Mouse (Mus musculus): ENCODE measurements around the gene Hmg20a. TPM values are rescaled to one million over a fixed set of nuclear protein-coding genes. Genes with fewer than 3 reads are reported as not detected.

Gene Hmg20a
- polyA plus RNA-seq, 1 experiment from 2014 or later = 60.9 TPM

DNA sequence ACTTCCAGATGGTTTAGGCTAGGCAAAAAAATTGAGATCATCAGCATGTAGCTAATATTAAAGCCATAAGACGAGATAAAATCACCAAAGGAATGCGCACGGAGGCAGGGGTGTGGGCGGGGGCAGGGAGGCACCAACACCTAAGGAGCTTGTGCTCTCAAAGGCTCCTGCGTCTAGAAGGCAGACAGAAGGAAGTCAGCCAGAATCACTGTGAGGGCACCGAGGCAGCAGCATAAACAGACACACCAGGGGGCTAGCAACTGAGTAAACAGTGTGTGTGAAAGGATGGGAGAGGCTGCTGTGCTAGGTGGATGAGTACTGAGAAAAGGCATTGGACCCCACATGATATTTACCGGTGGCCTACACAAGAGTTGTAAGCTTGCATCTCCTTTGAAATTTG, 51.9 kb downstream of the Hmg20a start:
- Histone ChIP-seq H3K27ac (ENCODE audit: low read length) (no peak overlapping the region), H3K36me3 (ENCODE audit: control insufficient read depth, insufficient read depth, low read length) (peaks cover 34% of the 10 kb centered on the region)
- WGBS = 34% methylated on average over 7 of the region's 7 CpGs

DNA sequence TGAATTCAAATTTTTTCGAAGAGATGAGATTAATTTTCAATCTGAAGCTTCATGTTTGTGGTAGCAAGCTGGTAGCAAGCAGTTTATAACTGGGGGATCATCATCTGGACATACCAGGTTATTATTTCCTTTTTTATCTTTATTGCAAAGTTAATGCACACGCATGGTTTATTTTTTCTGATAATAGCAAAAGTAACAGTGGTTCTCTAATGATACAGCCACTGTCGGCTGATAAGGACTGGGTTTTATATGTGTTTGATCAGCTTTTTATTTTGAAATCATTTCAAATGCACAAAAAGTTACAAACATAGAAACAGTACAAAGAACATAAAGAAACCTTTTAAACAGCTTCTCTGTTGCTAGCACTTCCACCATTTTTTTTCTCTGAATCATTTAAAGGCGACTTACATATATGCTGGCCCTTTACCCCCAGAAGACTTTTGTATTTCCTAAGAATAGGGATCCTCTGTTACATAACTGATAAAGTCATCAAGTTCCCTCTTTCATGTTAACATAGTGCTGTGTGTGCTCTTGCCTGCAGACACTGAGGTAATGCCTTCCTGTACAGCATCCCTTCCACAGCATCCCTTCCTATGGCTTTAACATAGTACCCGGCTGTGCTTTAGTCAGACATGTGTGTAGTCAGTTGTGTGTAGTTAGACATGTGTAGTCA, 60.7 kb downstream of the Hmg20a start:
- Histone ChIP-seq H3K9me3 (ENCODE audit: control insufficient read depth, low read depth, low read length) (no peaks in the 10 kb centered on the region), H3K27me3 (ENCODE audit: control insufficient read depth, insufficient read depth, low read length) (no peaks in the 10 kb centered on the region), H3K36me3 (ENCODE audit: control insufficient read depth, insufficient read depth, low read length) (peaks cover 31% of the 10 kb centered on the region), H3K4me1 (ENCODE audit: control insufficient read depth, insufficient read depth, low read length) (no peaks in the 10 kb centered on the region), H3K4me3 (ENCODE audit: low read depth, low read length) (no peak overlapping the region), H3K9ac (replicated peaks; ENCODE audit: low read depth, low read length) (no peak overlapping the region), H3K27ac (ENCODE audit: low read length) (no peak overlapping the region), H3K4me2 (replicated peaks; ENCODE audit: low read depth, low read length) (no peak overlapping the region)
- no peak for ATAC-seq (ENCODE audit: insufficient number of reproducible peaks, insufficient read depth, low FRiP score, low read depth)
- WGBS = 88% methylated on average over 5 of the region's 5 CpGs

More for the DNA sequence above, 51.9 kb downstream of the Hmg20a start:
- no peak overlapping the region for H3K4me2 ChIP-seq (replicated peaks; ENCODE audit: low read depth, low read length)
- H3K27me3 ChIP-seq (ENCODE audit: control insufficient read depth, insufficient read depth, low read length) = no peaks in the 10 kb centered on the region
- H3K9ac ChIP-seq (replicated peaks; ENCODE audit: low read depth, low read length) = no peak overlapping the region
- no peaks in the 10 kb centered on the region for H3K9me3 ChIP-seq (ENCODE audit: control insufficient read depth, low read depth, low read length)
- H3K4me1 ChIP-seq (ENCODE audit: control insufficient read depth, insufficient read depth, low read length) = peaks cover 15% of the 10 kb centered on the region
- no peak overlapping the region for H3K4me3 ChIP-seq (ENCODE audit: low read depth, low read length)
- no peak for ATAC-seq (ENCODE audit: insufficient number of reproducible peaks, insufficient read depth, low FRiP score, low read depth)

DNA sequence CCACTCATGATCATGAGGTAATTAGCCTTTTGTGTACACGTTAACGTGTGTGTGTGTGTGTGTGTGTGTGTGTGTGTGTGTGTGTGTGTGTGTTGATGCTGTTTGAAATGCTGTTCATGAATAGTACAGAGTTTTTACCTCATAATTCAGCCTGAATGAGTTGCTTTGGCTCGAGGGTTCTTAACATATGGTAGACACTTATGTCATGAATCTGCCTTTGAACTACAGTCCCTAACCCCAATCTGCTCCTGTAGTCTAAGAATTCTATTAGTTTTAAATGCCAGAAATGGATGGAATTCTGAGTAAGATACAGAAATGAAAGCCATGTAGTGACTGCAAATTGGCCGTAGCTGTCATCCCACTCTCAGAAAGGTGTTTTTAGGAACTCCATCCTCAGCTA, 64.2 kb downstream of the Hmg20a start:
- H3K36me3 ChIP-seq (ENCODE audit: control insufficient read depth, insufficient read depth, low read length) = peaks cover 12% of the 10 kb centered on the region
- no peaks in the 10 kb centered on the region for H3K9me3 ChIP-seq (ENCODE audit: control insufficient read depth, low read depth, low read length)
- no peak overlapping the region for H3K4me3 ChIP-seq (ENCODE audit: low read depth, low read length)
- H3K9ac ChIP-seq (replicated peaks; ENCODE audit: low read depth, low read length) = no peak overlapping the region
- H3K4me1 ChIP-seq (ENCODE audit: control insufficient read depth, insufficient read depth, low read length) = no peaks in the 10 kb centered on the region
- H3K4me2 ChIP-seq (replicated peaks; ENCODE audit: low read depth, low read length) = no peak overlapping the region
- 89% methylated on average over 4 of the region's 4 CpGs for WGBS
- H3K27ac ChIP-seq (ENCODE audit: low read length) = no peak overlapping the region
- H3K27me3 ChIP-seq (ENCODE audit: control insufficient read depth, insufficient read depth, low read length) = no peaks in the 10 kb centered on the region
- no peak for ATAC-seq (ENCODE audit: insufficient number of reproducible peaks, insufficient read depth, low FRiP score, low read depth)

DNA sequence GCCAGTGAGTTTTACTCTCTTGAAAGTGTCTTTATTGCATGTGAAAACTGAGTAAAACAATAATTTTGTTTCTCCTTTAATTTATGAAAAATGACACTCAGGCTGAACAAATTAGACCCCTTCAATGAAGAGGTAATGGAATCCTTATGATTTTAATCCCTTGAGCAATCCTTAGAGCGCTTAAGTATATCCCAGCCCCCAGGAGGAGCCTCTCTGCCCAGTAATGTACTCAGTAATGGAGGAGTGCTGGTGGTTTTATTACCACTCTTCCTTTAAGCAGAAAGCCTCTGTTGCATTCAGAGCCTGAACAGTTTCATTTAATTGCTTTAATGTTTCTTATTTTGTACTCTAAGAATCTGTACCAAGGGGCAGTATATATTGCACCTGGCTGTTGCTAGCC, 67.0 kb downstream of the Hmg20a start:
- WGBS = 94% methylated on average over 1 of the region's 1 CpGs
- Histone ChIP-seq H3K27ac (ENCODE audit: low read length) (no peak overlapping the region), H3K4me3 (ENCODE audit: low read depth, low read length) (no peak overlapping the region), H3K9me3 (ENCODE audit: control insufficient read depth, low read depth, low read length) (no peaks in the 10 kb centered on the region), H3K36me3 (ENCODE audit: control insufficient read depth, insufficient read depth, low read length) (peaks cover 27% of the 10 kb centered on the region), H3K9ac (replicated peaks; ENCODE audit: low read depth, low read length) (no peak overlapping the region), H3K4me1 (ENCODE audit: control insufficient read depth, insufficient read depth, low read length) (no peaks in the 10 kb centered on the region), H3K4me2 (replicated peaks; ENCODE audit: low read depth, low read length) (no peak overlapping the region), H3K27me3 (ENCODE audit: control insufficient read depth, insufficient read depth, low read length) (no peaks in the 10 kb centered on the region)
- no peak for ATAC-seq (ENCODE audit: insufficient number of reproducible peaks, insufficient read depth, low FRiP score, low read depth)

DNA sequence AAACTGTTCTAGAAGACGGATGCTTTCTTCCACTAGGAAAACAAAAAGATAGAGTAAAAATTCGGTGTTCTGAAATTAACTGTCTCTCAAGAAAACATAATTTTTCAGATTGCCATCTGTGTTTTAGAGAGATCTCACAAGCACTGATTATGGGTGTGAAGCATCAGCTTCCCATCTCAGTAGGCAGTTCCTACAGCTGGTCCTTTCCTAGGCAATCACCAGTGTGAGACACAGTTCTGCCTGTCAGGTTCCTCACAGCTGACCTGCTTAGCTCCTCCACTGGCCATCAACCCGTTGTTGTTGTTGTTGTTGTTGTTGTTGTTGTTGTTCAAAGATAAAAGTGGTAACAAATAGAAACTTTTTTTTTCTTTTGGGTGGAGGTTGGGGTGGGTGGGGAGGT, 67.7 kb downstream of the Hmg20a start:
- no peaks in the 10 kb centered on the region for H3K9me3 ChIP-seq (ENCODE audit: control insufficient read depth, low read depth, low read length)
- H3K4me1 ChIP-seq (ENCODE audit: control insufficient read depth, insufficient read depth, low read length) = no peaks in the 10 kb centered on the region
- 81% methylated on average over 3 of the region's 3 CpGs for WGBS
- no peak overlapping the region for H3K27ac ChIP-seq (ENCODE audit: low read length)
- no peak overlapping the region for H3K4me2 ChIP-seq (replicated peaks; ENCODE audit: low read depth, low read length)
- H3K9ac ChIP-seq (replicated peaks; ENCODE audit: low read depth, low read length) = no peak overlapping the region
- no peaks in the 10 kb centered on the region for H3K27me3 ChIP-seq (ENCODE audit: control insufficient read depth, insufficient read depth, low read length)
- no peak for ATAC-seq (ENCODE audit: insufficient number of reproducible peaks, insufficient read depth, low FRiP score, low read depth)
- peaks cover 31% of the 10 kb centered on the region for H3K36me3 ChIP-seq (ENCODE audit: control insufficient read depth, insufficient read depth, low read length)
- no peak overlapping the region for H3K4me3 ChIP-seq (ENCODE audit: low read depth, low read length)

DNA sequence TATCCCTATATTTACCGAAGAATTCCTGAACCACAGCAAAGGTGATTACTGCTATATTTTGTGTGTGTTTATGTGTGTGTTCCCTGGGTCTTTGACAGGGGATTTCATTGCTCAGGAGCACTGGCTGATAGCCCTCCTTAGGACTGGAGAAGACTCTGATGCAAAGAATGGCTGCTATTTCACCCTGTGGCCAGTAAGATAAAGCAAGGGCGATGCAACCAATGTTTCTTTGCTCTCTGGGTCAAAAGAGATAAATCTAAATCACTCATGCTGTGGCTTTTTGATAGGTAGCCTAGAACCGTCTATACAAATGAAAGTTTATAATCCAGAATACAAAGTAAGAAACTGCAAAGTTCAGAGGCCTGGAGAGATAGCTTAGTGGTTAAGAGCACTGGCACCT, 69.2 kb downstream of the Hmg20a start:
- Histone ChIP-seq H3K27me3 (ENCODE audit: control insufficient read depth, insufficient read depth, low read length) (no peaks in the 10 kb centered on the region), H3K4me1 (ENCODE audit: control insufficient read depth, insufficient read depth, low read length) (no peaks in the 10 kb centered on the region), H3K4me2 (replicated peaks; ENCODE audit: low read depth, low read length) (no peak overlapping the region), H3K4me3 (ENCODE audit: low read depth, low read length) (no peak overlapping the region), H3K9ac (replicated peaks; ENCODE audit: low read depth, low read length) (no peak overlapping the region), H3K36me3 (ENCODE audit: control insufficient read depth, insufficient read depth, low read length) (peaks cover 31% of the 10 kb centered on the region), H3K9me3 (ENCODE audit: control insufficient read depth, low read depth, low read length) (no peaks in the 10 kb centered on the region), H3K27ac (ENCODE audit: low read length) (no peak overlapping the region)
- no peak for ATAC-seq (ENCODE audit: insufficient number of reproducible peaks, insufficient read depth, low FRiP score, low read depth)
- 90% methylated on average over 3 of the region's 3 CpGs for WGBS

DNA sequence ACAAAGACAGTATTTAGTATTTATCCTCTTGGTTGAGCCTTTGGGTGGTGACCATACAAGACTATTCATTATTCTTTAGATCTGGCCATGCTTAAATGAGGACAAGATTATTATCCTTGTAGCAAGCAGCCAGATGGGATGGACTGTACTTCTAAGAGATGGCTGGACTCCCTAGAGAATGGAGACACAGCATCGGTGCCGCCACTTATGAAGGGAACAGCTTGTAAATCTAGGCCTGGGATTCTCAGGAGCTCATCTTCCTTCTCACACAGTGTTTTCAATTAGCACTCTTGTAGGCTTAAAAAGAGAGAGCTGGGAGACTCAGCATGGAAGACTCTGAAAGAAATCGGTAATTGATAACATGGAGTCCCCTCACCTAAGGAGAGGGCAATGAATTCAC, 74.0 kb downstream of the Hmg20a start:
- Histone ChIP-seq H3K9me3 (ENCODE audit: control insufficient read depth, low read depth, low read length) (no peaks in the 10 kb centered on the region), H3K36me3 (ENCODE audit: control insufficient read depth, insufficient read depth, low read length) (peaks cover 30% of the 10 kb centered on the region), H3K27me3 (ENCODE audit: control insufficient read depth, insufficient read depth, low read length) (no peaks in the 10 kb centered on the region), H3K4me1 (ENCODE audit: control insufficient read depth, insufficient read depth, low read length) (peaks cover 9% of the 10 kb centered on the region; the same call in 1 of the 2 replicates), H3K9ac (replicated peaks; ENCODE audit: low read depth, low read length) (no peak overlapping the region), H3K4me2 (replicated peaks; ENCODE audit: low read depth, low read length) (no peak overlapping the region), H3K4me3 (ENCODE audit: low read depth, low read length) (no peak overlapping the region), H3K27ac (ENCODE audit: low read length) (peak overlapping the region; percentile 35; the same call in 1 of the 2 replicates)
- 82% methylated on average over 3 of the region's 3 CpGs for WGBS
- ATAC-seq (ENCODE audit: insufficient number of reproducible peaks, insufficient read depth, low FRiP score, low read depth) = no peak

DNA sequence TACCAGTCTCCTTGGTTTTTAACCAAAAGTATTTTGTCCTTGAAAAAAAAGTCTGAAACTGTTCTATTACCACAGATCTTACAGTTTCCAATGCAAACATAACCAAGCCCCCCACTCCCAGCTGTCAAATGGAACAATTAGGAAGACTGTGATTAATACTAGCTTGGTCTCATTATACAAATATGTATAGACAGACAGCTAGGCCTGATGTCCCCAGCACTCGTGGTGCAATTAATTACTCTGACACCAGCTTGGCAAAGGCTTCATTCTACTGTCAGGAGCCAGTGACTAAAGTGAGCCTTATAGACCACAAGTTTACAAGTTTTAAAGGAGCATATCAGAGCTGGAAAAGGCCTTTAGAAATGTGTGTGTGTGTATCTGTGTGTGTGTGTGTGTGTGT, 74.5 kb downstream of the Hmg20a start:
- 22% methylated on average over 1 of the region's 1 CpGs for WGBS
- no peak overlapping the region for H3K9ac ChIP-seq (replicated peaks; ENCODE audit: low read depth, low read length)
- peaks cover 12% of the 10 kb centered on the region; the same call in 1 of the 2 replicates for H3K4me1 ChIP-seq (ENCODE audit: control insufficient read depth, insufficient read depth, low read length)
- no peak overlapping the region for H3K4me2 ChIP-seq (replicated peaks; ENCODE audit: low read depth, low read length)
- ATAC-seq (ENCODE audit: insufficient number of reproducible peaks, insufficient read depth, low FRiP score, low read depth) = 0 out of 2 replicates have a peak, but pooled peaks have one; percentile 23
- no peak overlapping the region for H3K4me3 ChIP-seq (ENCODE audit: low read depth, low read length)
- H3K27ac ChIP-seq (ENCODE audit: low read length) = peak overlapping the region; percentile 35; the same call in 1 of the 2 replicates
- no peaks in the 10 kb centered on the region for H3K9me3 ChIP-seq (ENCODE audit: control insufficient read depth, low read depth, low read length)
- H3K27me3 ChIP-seq (ENCODE audit: control insufficient read depth, insufficient read depth, low read length) = no peaks in the 10 kb centered on the region
- peaks cover 25% of the 10 kb centered on the region for H3K36me3 ChIP-seq (ENCODE audit: control insufficient read depth, insufficient read depth, low read length)

DNA sequence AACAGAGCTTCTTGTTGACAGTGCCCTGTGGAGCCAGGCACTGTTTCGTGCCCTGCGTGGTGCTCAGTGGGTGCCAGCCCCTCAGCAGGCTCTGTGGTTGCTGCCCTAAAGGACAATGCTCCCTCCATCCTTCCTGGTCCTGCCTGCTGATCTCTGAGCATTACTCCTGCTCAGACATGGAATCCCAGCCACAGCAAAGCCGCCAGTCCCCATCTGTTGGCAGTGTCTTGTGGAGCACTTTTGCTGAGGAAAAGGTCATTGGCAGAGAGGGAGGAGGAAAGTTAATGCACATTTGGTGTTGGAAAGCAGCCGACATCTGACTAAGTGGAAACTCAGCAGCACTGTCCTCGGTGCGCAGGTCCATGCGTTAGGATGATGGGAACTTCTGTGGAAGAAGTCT, 76.7 kb downstream of the Hmg20a start:
- peaks cover 10% of the 10 kb centered on the region for H3K36me3 ChIP-seq (ENCODE audit: control insufficient read depth, insufficient read depth, low read length)

More for the DNA sequence above, 76.7 kb downstream of the Hmg20a start:
- ATAC-seq (ENCODE audit: insufficient number of reproducible peaks, insufficient read depth, low FRiP score, low read depth) = no peak
- no peak overlapping the region for H3K4me3 ChIP-seq (ENCODE audit: low read depth, low read length)
- peaks cover 20% of the 10 kb centered on the region; the same call in 1 of the 2 replicates for H3K4me1 ChIP-seq (ENCODE audit: control insufficient read depth, insufficient read depth, low read length)
- H3K9me3 ChIP-seq (ENCODE audit: control insufficient read depth, low read depth, low read length) = no peaks in the 10 kb centered on the region
- 55% methylated on average over 7 of the region's 7 CpGs for WGBS
- H3K27me3 ChIP-seq (ENCODE audit: control insufficient read depth, insufficient read depth, low read length) = no peaks in the 10 kb centered on the region
- H3K4me2 ChIP-seq (replicated peaks; ENCODE audit: low read depth, low read length) = no peak overlapping the region
- no peak overlapping the region for H3K27ac ChIP-seq (ENCODE audit: low read length)
- H3K9ac ChIP-seq (replicated peaks; ENCODE audit: low read depth, low read length) = no peak overlapping the region
